Mouse (Mus musculus) right cerebral cortex, postnatal 10 days (tissue): ENCODE measurements around the gene Lin52.

Source experiments
- DNase-seq, 2 experiments: peaks; one replicate each; pipeline ENCODE4 v3.0.0; 2021; ENCODE audit warnings: low spot score in 2 of 2

The Lin52 gene

DNA sequence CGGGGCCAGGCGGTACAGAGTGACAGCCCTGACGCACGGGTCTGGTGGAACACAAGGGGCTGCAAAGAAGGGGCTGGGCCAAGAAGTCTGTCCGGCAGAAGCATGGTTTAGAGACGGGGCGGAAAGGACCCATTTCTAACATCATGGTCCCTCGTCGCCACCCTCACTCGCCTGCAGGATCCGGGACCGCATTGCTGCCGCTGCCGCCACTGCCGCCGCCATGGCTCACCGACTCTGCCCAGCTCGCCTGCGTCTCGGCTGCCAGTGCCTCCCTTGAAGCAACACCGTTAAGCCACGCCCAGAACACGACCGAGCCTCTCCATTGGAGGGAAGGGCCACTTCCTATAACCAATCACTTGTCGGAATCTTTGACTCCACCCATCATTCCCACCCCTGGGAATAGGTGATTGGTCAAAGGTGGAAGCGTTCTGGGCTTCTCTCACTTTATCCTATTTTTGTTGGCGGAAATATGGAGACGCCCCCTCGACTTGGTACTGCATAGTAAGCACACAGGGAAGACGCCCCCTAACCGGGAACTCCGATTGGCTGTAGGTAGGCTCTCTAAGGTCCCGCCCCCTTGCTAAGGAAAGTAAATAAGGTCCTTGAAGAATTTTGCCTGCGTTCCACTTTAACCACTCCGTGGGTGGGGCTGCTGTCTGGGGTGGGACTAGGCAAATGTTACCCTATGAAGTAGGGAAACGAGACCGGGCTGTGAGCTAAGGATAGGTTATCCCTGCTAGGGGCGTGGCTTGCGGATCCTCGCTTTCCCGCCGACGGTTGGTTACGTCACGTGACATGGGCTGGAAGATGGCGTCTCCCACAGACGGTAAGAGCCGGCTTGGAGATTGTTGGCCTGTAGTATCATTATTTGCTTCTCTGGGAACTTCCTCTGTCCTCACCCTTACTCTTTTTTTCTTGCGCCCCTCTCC, at the start of gene Lin52, which contains the start of gene Aldh6a1:
Gene Lin52, plus strand, starts transcription at position 705 of the 929 bp plus-strand sequence.
Gene Aldh6a1, minus strand, starts transcription at position 287 of the 929 bp plus-strand sequence.
- peak; percentile 97 to 99 for DNase-seq

DNA sequence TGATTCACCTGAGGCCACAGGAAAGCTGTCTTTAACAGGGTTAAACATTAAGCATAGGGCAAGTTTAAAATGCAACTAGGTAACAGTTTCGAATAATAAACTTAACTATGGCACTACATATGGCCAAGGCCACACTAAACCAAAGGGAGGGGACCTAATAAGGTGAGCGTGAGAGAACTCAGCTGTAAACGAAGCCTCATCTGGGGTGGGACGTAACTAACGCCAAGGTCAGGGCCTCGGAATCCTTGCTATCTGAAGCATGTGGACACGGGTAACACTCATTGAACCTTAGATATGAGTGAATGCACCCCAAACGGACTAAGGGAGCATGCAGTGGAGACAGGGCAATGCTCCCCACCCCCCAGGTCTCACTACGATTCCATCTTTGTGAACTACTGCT, 48.3 kb upstream of the Lin52 start:
- DNase-seq, result no peak

DNA sequence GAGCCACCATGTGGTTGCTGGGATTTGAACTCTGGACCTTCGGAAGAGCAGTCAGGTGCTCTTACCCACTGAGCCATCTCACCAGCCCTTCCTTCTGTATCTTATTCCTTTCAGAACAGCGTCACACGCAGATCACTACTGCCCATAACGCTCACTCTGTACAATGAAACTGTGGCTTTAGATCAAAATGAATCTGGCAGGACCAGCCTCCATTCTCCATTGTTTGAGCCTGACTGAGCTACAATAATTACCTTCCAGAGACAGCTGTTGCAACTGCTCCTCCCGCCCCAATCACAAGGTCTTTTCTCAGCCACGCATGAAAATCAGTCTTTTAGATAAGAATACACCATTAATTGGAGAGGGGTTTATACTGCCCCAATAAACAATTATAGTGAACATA, 46.7 kb upstream of the Lin52 start:
- DNase-seq, result no peak

DNA sequence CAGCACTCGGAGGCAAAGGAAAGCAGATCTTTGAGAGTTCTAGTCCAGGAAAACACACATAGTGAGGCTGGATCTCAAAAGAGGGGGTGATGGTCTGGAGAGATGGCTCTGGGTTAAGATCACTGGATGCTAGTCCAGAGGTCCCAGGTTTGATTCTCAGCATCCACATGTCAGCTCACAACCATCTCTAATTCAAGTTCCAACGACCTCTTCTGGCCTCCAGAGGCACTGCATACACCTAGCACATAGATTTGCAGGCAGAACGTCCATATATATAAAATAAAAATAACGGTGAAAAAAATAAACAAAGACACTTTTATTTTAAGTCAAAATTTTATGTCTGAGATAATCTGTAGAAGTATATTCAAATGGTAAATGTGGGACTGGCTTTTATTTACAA, 44.0 kb upstream of the Lin52 start:
- no peak for DNase-seq

DNA sequence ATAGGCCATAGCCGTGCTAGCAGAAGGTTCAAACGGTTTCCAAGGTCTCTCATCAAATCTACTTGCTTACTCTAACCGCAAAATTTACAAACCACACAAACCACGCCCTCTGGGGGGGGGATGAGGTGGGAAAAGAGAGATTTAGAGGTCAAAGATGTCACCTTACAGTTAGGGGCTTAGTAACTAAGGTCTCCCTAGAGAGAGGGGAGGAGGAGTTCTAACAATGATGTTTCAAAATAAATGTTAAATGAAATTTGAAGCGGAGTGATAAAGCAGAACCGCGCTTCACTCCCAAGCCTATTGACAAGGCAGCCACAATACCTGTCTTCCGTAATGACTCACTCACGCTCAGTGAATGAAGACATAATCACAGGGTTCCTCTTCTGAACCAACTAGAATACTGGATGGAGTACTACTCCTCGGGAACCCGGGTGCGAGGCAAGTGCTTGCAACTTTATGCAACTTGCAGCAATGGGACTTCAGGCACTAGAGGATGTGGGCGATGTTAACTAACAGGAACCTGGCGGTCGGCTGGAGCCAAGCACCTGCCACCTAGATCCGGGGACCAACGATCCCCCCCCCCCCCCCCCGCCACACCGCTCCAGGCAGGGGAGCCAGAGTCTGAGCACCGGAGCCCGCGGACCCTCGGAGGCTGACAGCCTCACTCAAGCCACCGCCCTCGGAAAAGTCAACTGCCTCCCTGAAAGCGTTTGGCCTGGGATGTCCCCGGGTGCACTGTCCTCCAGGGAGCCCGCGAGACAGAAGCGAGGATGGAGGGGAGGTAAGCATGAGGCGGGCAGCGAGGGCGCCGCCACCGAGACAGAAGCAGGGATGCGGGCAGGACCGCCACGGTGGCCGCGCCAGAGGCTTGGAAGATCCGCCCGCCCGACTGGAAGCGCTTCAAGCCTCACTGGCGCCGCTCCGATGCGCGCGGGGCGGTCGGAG, 43.1 kb upstream of the Lin52 start:
- DNase-seq, result peak; percentile 32 to 46

DNA sequence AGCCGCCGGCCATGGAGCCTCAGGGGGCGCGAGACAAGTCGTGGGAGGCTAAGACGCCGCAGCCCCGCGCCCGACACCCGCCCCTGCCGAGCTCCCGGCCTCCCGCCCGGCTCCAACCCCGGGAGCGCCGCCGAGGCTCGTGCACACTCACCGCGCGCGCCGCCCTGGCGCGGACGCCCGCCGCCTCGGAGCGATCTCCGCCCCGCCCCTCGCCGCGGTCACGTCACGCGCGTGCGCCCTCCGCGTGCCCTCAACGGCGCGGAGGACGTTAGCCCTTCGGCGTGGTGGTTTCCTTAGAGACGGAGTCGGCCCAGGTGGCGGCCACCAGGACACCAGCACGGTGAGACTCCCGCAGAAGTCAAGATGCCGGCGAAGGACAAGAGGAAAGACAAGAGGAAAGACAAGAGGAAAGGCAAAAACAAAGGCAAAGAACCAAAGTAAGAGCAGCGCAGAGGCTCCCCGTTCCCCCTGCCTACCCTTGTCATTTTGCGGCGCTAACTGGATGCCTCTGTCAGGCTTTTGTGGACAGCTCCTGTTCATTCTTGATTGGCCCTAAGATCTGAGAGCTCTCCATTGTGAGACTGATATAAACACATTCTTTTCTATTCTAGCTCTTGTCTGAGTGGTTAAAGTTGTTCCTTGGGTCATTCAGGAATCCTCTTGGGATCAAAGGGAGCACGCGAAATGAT, 42.3 kb upstream of the Lin52 start, which contains the start of the genes Entpd5 and Bbof1:
Gene Entpd5, minus strand, starts transcription at position 211 of the 689 bp plus-strand sequence.
Gene Bbof1, plus strand, starts transcription at position 253 of the 689 bp plus-strand sequence.
- DNase-seq, result peak; percentile 93 to 94

DNA sequence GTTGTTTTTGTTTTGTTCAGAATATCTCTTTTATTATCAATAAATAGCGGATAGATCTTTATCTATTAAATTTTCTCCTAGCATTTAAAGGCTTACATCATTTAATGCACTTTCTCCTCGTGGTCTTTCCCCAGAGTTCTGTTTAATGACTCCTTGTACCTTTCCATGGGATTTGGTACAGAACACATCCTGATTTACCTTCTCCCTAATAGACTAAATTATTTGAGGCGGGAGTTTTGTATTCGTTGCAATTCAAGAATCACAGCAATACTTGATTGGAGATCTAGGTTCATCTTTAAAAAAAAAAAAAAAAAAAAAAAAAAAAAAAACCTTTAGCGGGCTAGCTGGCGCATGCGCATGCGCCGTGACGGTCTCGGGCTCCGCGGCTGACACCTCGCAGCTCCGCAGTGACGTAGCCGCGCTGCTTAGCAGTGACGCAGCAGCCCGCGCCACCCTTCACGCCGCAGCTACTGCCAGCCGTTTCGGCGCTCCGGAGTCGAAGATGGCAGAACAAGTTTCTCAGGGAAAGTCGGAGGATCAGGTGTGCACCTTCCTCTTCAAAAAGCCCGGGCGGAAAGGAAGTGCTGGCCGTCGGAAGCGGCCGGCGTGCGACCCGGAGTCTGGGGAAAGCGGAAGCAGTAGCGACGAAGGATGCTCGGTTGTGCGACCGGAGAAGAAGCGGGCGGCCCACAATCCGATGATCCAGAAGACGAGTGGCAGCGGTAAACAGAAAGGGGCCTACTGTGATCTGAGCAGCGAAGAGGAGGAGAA, 34.2 kb upstream of the Lin52 start, which contains the start of gene Rnf113a2:
Gene Rnf113a2, plus strand, starts transcription at position 363 of the 771 bp plus-strand sequence.
- DNase-seq, result peak; percentile 93

DNA sequence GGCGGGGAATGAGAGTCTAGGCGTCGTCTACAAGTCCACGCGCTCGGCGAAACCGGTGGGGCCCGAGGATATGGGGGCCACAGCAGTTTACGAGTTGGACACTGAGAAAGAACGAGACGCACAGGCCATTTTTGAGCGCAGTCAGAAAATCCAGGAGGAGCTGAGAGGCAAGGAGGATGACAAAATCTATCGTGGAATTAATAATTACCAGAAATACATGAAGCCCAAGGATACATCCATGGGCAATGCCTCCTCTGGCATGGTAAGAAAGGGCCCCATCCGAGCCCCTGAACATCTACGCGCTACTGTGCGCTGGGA, 33.7 kb upstream of the Lin52 start:
- no peak for DNase-seq

DNA sequence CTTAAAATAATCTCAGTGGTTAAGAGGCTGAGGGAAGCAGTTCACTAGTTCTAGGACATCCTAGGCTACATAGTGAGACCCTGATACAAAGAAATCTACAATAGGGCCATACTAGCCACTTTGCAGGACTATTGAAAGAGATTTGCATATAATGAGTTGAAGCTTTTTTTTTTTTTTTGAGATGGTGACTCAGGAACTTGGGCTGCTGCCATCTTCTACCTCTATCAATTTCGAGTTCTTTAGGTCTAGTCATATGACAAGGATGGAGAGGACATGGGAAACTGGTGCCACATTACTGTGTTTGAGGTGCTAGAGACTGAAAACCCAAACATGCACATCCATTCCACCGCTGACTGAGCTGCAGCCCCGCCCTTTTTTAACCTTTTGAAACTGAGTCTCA, 27.2 kb upstream of the Lin52 start:
- no peak for DNase-seq

DNA sequence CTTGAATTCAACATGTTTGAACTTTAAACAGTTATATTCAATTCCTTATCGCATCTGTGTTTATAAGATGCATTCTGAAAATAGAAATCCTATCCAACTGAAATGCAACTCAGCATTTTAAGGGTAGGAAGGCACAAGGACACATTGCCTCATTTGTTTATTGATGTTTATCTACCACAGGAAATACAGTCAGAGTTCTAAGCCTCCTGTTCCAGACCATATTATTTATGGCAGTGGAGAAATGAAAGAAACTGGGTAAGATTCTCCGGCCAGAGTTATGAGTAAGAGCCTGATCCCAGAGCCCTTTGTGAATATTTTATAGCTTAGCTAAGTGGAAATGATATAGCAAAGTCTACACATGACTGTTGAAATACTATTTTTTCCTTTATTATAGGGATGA, 21.4 kb upstream of the Lin52 start:
- DNase-seq, result no peak

DNA sequence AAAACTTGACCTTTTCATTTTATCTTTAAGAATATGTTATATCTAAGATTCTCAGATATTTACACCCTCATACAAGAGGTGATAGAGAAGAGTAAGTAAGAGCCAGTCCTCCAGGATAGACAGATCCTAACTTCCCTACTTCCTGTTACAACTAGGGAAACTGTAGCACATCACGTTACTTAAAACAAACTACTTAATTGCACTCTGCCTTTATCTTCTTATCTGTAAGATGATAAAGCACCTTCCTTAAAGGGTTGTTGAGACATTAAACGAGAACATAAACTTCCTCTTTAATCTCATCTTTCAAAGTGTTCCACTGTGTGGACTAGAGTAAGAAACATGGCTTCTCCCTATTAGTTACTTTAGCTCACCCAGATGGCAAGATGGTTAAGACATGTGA, 12.5 kb upstream of the Lin52 start:
- DNase-seq, result no peak

DNA sequence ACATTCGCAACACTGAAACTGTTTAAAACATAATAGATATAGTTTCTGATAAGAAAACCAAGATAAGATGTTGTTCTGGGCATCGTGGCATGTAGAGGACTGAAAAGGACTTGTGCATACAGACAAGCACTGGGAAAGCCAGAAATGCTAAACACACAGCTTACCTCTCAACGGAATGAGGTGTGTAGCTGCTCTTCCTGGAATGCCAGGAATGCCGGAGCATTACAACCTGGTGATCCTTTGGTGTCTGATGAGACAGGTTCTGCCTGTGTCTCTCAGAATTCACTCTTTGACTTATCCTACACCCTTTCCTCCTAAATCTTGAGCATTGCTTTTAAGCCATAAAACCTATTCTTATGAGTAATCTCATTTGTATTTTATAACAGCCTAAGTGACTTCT, 8.7 kb upstream of the Lin52 start:
- no peak for DNase-seq

DNA sequence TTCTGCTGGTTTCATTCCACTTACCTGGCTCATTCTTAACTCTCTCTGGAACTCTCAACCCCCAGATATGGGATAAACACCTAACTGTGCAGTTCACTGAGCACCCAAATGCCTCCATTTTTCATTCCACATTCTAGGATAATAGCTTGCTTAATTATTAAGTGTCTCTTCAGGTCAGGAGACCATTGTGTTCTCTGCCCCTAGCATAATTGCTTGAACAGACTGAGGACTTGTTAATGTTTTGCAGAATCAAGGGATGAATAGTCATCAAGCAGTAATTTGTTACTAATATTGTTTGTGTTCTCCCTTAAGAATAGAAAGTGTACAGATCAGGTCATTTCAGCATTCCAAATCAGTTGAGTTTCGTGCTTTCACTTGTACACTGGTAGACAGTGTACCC, 3.8 kb upstream of the Lin52 start:
- no peak for DNase-seq

DNA sequence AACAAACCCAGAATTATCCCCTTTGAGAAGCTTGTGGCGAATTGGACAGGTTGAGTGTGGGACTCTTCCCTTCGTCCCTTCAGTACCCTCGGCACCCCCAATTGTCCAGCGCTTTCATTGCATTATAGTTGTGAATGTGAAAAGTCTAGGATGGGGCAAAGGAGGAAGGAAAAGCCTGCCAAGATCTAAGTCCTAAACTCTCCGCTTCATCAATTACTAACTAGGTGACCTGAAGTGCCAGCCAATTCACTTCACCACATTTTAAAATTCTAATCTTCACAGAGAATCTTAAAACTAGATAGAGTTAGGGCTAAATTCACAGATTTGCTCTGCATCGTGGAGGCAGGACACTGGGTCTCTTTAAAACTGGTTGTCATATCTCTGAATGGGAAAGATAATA, 3.0 kb upstream of the Lin52 start:
- DNase-seq, result no peak

DNA sequence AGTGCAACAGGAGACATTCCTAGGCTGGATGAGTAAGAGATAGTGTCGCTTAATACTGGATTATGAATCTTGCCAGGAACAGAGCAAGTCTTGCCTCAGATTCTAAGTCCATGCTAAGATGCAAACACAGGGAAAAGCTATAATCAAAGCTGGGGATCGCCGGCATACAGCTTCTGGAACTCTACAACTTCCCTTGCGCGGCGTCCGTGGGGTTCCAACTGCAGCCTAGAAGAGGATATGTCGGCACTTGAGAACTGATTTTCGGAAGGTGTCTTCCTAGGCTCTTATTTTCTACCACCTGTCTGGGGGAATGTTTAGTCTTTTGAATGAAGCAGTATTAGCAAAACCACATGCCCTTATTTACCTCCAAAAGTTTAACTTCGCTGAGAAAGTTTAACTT, 1.3 kb upstream of the Lin52 start:
- DNase-seq, result no peak

DNA sequence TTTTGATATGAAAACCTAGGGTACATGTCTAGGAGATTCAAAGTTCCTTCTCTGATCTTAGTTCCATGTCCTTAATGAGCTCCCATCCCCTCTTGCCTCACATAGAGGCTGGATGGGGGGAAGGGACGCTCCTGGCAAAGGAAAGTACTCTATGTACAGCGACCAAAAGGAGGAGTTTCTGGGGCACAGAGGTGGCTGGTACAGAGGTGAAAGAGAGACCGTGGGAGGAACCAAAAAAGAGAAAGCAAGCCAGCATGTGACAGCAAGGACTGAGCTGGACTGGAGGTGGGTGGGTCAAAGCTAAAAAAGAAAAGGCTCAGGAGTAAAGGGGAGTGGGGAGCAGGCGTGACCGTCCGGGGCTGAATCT, 888 bp upstream of the Lin52 start:
- DNase-seq, result no peak

DNA sequence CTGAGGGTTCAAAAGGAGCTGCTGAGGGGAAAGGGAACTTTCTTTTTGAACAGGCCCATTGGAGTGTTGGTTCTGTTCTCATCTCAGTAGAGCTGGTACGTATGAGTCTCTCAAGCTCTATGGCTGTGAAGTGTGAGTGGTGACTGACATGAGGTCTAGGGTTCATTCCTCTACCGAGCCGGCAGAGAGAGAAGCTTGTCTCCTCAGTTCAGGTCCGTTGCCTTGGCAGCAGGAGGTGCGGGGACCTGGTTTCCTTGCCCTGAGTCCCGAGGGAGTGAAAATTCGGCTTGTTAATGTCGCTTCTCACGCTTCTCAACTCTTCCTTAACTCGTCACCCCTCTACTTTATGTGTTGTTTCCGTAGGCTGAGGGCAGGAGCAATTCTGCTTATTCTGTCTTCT, 579 bp downstream of the Lin52 start:
- peak in 1 of 2 experiments; percentile 33 for DNase-seq

DNA sequence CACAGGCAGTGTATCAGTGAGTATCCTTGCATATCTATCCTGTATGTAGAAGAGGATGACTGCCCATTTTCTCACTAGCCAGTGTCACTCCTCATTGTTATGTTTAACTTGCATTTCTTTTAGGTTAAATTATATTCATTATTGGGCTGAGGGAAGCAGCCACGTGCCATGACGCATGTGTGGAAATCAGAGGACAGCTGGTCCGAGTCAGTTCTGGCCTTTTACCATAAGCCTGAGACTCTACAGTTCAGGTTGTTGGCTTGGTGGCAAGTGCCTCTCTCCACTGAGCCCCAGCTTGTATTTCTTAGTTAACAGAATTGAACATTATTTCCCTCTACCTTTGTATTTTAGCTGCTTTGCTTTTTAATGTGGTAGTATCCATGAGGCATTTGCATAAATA, 5.7 kb downstream of the Lin52 start:
- no peak for DNase-seq

DNA sequence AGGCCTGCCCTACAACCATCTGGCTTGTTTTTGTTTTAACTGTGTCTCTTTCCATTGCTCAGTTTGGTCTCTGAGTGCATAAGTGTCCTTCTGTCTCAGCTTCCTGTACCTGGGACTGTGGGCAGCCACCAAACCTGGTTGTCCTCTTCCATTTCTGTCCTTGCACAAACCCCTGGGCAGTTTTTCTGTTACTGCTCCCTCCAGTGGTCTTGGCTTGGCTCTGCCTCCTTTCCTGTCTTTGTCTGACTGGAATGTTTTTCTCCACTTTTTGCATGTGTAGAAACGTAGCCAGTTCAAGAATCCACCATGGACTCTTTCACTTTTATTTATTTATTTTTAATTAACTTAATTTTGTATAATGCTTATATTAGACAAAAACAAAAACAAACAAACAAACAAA, 8.6 kb downstream of the Lin52 start:
- DNase-seq, result no peak

DNA sequence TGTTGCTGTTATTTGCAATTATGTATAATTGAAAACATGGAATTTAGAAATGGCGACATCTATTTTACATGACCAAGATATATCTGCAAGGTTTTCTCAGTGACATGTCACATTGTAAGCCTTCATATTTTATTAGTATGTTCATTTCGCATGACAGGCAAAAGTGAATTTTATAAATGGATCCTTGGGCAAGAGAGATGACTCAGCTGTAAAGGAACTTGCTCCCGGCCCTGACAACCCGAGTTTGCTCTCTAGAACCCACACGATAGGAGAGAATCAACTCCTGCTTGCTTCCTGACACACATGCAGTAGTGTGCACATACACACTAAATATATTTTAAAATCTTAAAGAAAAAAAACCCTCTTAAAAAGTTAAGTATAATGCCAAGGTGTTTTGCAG, 10.2 kb downstream of the Lin52 start:
- DNase-seq, result no peak

DNA sequence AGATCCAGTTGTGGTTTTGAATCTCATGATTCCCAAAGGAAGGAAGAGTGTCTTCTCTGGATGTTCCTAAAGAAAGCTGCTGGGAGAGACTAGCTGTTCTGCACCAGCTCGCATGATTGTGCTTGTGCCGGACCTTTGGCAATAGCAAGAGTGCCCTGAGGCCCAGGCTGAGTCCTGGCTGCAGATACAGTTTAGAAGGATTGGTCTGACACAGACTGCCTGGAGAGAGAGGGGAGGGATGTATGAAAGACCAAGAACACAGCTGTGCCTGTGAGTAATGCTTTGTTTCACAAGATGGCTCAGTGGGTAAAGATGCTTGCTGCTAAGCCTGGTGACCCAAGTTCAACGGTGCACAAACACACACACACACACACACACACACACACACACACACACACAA, 11.6 kb downstream of the Lin52 start:
- DNase-seq, result no peak
